Mouse (Mus musculus): ENCODE measurements around the gene Tmem59.

Tmem59 gene

DNA sequence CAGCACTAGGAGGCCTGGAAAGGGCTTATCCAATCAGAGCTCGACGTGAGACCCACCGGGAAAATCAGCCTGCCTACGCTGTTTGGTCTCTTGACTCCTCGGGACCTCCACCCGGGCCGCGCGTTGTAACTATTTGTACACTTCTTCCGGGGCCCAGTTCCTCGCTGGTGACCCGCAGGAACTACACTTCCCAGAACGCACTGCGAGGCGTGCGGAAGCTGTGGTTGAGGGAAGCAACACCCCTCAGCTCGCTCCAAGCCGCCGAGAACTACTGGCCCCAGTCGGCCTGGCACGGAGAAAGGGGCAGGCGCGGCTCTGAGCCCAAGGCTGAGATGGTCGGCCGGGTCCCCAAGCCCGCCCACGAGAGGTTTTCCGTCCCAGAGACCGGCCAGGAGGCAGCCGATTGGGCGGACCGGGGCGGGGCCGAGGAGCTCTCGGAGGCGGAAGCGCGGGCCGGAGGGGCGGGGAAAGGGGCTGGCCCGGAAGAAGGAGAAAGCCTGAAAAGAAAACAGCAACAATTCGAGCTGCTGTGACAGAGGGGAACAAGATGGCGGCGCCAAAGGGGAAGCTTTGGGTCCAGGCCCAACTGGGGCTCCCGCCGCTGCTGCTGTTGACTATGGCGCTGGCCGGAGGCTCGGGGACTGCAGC lies at the start of gene Tmem59:
TSS of gene Tmem59 (plus strand) at position 218 of the 648 bp plus-strand sequence.
- peak; percentile 98 for DNase-seq (ENCODE audit: low read depth, low spot score)

DNA sequence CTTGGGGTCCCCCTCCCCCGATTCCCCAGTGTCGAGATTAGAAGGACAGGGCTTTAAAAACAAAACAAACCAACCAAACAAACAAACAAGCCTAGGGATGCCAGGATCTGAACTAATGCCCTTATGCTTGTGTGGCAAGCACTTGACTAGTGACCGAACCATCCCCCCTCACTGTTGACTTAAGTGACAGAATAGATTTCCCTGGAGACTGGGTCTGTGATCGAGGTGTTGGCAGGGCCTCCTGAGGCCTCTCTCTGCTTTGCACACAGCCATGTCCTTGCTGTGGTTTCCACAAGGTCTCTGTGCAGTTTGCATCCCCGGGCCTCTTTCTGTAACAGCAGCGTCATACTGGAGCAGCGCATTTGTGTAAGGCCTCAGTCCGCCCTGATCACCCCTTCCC lies 48.8 kb upstream of the Tmem59 start:
- no peak for DNase-seq (ENCODE audit: low read depth, low spot score)

DNA sequence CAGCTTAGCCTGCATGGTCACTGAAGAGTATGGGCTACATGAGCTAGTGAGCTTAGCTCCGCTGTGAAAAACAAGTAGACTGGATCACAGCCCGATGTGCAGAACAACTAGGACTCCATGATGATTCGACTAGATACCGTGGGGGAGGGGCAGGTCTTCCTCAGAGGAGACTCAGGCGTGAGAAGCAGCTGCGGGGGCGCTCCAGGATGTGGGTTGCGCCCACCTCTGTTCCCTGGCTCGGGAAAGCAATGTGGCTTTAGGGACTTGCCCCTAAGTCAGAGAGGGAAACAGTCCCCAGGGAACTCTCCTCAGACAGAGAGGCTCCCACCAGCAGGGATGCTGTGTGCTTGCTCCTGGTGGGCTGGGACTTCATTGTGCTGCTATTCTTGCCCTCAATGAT lies 47.7 kb upstream of the Tmem59 start:
- peak; percentile 25 for DNase-seq (ENCODE audit: low read depth, low spot score)

DNA sequence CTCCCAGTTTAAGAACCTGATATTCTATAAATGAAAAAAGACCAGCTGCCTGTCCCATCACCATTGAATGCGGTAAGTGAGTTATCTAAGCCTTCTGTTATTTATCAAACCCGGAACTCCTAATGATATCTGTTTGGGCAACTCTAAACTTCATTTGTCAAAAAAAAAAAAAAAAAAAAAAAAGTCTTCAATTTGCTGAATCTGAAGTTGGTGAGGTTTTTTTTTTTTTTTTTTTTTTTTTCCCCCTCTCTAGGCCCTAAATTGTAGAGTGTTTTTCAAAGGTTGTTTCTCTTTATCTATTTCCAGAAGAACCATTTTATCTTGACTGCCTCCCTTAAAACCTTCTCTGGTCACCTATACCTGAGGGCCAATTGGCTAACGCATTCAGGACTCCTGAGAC lies 43.3 kb upstream of the Tmem59 start:
- no peak for DNase-seq (ENCODE audit: low read depth, low spot score)

- DNase-seq (ENCODE audit: low read depth, low spot score) = no peak
These were observed 42.5 kb upstream of the Tmem59 start for GRCm38 (mm10) chr4:107135663-107136062.

GRCm38 (mm10) chr4:107136531-107136930 lies 41.7 kb upstream of the Tmem59 start:
- no peak for DNase-seq (ENCODE audit: low read depth, low spot score)

DNA sequence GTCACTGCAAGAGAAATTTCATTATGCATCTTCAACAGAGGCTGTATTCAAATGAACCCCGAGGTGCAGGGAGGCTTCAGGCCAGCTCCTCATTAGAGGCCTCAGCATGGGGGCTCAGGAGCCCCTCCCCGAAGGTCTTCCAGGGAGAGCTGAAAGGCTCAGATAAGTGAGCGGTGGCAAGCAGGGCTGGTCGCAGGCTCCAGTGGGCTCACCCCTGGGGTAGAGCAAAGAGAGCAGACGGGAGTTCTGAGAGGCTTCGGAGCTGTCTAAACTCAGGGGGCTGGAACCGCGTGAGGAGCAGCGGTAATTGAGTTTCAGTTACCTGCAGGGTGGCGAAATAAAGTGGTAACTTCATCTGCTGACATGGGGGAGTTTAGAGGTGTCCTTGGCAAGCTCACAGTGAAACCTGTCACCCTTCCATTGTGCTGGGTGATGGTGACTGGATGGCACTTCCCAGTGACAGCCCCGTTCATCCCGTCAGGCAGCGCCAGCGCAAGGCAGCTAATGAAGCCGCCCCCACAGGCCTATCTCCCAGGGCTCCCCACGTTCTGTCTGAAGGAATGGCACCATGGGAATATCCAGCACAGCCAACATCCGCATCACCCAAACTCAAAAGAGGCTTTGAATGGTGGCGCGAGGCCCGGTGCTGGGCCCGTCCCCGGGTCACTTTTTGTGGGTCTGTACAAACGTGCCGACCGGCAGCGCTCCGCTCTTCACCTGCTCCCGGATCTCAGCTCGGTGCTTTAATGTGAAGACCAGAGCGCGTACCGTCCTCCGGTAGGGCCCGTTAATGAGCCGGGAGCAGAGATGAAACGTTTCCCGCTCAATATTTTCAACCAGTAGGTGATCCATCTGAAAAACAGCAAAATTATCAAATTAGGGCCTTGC lies 39.0 kb upstream of the Tmem59 start:
- no peak for DNase-seq (ENCODE audit: low read depth, low spot score)

DNA sequence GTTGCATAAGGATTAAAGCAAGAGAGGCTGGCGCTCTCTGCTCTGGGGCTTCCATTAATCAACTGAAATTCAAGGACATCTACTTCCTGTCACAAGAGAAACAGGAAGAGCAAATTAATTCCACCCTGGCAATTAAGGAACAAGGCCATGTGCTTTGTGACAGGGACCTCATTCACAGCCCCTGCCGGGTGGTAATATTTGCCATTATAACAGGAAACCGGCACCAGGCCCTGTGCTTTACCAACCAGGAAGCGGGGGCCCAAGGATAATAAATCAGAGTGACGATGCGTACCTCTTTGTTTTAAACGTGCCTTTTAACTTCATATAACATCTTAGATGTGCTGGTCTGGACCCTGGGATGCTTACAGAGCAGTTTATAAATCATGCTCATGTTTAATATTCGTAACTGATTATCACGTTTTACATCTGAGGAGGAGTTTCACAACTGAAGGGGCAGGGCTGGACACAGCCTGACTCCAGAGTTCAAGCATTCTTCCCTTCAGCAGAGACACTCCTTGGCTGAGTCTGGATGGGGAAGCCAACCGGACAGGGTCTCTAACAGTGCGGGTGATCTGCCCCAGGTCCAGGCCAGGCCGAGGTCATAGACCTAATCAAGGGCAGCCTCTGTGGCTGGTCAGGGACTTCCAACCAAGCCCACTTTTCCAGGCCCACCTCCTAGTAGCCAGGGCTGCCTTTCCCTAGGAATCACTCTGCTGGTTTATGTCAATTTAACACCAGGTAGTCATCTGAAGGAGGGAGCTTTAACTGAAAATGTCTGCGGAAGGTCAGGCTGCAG lies 38.2 kb upstream of the Tmem59 start:
- no peak for DNase-seq (ENCODE audit: low read depth, low spot score)

- no peak for DNase-seq (ENCODE audit: low read depth, low spot score)
These were observed 34.7 kb upstream of the Tmem59 start for GRCm38 (mm10) chr4:107143511-107143910.

DNA sequence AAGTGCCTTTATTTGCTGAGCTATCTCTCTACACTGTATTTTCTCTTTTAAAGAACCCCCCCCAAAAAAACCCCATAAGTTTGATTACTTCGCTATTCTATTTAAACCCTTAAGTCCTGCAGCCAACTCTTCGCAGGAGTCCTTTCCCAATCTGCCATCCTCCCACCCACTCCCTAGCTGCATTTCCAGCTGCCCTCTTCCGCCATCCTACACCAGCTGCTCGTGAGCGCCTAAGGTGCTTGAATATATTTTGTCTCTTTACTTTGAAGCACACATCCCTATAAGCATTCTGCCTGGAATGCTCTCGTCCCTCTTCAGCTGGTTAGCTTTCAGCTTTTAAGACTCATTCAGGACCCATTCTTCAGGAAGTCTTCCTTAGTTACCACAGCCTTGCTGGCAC lies 27.2 kb upstream of the Tmem59 start:
- DNase-seq (ENCODE audit: low read depth, low spot score) = no peak

- no peak for DNase-seq (ENCODE audit: low read depth, low spot score)
These were observed 25.6 kb upstream of the Tmem59 start for GRCm38 (mm10) chr4:107152571-107152970.

DNA sequence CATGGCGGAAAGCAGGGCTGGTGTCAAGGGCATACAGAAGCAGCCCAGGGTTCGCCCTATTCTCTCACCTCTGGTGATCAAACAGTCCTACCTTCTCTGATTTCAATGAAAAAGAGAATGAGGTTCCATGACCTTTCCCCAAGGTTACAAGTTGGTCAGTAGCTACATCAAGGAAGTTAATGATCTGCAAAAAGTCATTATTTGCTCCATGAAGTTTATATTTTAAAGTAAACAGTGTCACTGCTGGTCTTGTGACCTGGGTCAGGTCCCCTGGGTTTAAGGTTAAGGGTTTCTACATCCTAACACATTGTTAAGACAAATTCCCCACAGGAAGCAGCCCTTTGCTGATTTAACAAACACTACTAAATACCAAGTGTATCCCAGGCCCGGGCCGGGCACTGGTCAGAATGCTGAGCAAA lies 21.2 kb upstream of the Tmem59 start:
- peak; percentile 40 for DNase-seq (ENCODE audit: low read depth, low spot score)

DNA sequence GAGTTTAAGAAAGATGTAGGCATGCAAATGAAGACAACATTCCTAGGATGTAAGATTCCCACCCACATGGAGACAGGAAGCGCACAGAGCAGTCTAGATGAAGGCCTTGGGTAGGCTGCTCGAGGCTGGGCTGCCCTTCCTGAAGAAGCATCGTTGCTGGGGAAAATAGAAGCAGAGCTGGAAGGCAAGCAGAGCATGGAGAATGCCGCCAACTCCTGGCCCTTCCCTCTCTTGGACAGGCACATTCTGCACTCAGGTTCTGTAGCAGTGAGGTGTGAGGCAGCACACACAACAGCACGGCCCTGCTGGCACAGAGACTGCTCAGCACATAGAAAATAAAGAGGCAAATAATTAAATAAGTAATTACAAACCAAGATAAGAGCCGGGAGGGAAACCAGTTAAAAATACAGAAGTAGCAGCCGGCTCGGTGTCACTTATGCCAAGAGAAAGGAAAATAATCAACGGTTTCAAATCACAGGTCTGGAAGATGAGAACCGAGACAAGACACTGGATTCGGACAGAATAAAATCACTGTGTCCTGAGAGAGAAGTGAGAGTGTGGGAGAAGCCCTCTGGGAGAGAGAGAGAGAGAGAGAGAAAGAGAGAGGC lies 18.9 kb upstream of the Tmem59 start:
- peak; percentile 36 for DNase-seq (ENCODE audit: low read depth, low spot score)

DNA sequence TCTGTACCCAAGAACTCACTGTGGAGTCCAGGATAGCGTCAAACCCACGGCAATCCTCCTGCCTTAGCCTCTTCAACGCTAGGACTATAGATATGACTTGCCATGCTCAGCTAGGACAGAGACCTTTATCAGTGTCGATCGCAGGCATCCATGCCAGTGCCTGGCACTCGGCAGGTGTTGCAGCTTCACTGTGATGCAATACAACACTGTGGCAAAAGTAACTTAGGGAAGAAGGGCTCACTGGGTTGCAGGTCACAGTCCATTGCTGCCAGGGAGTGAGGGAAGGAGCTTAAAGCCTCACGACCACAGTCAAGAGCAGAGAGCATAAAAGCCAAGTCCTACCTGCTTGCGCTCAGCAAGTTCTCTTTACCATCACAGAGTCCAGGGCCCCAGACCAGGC lies 18.0 kb upstream of the Tmem59 start:
- DNase-seq (ENCODE audit: low read depth, low spot score) = no peak

DNA sequence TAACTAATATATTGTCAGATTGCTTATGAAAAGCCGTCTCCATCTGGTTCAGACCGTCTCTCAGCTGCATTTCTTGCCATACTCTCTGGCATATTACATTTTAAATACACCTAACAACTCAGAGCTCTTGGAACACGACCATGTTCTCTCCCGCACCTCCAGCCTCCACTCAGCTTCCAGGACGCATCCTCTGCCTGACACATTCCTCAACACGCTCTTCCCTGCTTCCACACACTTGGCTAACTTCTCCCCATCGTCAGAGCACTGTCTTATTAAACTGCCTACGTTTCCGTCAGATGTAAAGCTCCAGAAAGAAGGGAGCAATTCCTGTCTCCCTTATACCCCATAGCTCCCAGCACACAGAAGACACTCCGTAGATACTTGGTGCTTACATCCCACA lies 14.9 kb upstream of the Tmem59 start:
- DNase-seq (ENCODE audit: low read depth, low spot score) = no peak

GRCm38 (mm10) chr4:107163756-107164587 lies 14.2 kb upstream of the Tmem59 start:
- DNase-seq (ENCODE audit: low read depth, low spot score) = peak; percentile 77

GRCm38 (mm10) chr4:107166700-107167099 lies 11.5 kb upstream of the Tmem59 start:
- DNase-seq (ENCODE audit: low read depth, low spot score) = no peak

- DNase-seq (ENCODE audit: low read depth, low spot score) = no peak
These were observed 10.4 kb upstream of the Tmem59 start for GRCm38 (mm10) chr4:107167798-107168197.

DNA sequence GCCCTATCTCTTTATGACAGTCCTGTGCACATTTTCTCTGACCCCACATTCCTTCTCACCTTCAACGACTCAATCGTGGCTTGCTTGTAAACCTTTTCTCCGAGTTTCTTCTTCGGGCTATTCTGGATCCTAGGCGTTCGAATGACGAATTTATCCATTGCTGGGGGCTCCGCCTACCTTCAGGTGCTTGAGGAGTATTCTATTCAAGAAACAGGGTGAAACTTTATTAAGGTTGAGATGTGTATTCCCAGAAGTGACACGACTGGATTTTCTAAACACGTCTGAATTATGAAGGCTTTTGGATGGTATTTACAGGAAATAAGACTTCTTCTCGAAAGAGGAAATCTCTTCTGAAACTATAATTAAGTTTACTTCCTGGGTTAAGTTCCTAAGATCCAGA lies 693 bp upstream of the Tmem59 start:
- DNase-seq (ENCODE audit: low read depth, low spot score) = no peak

GRCm38 (mm10) chr4:107178830-107179490 lies 761 bp downstream of the Tmem59 start, which contains the start of gene Tceanc2:
TSS of gene Tceanc2 (minus strand) at chr4:107179116.
- peak; percentile 54 for DNase-seq (ENCODE audit: low read depth, low spot score)
